Mouse (Mus musculus) embryonic fibroblast, embryonic 13.5 days (primary cell): ENCODE measurements at regions not wholly inside any gene's neighbourhood (a gene's known extent, or its start where the extent isn't known, plus 50 kb on each side); places are given as distances from the start of the nearest gene placed in this dataset.

ENCODE experiments used
- CTCF ChIP-seq: IDR thresholded peaks from 2 replicates; pipeline ENCODE4 v1.5.1; 2011; ENCODE audit warnings: mild to moderate bottlenecking, control low read depth, low read length, moderate library complexity, borderline replicate concordance; ENCODE audit not compliant: insufficient read depth
- POLR2A ChIP-seq: IDR thresholded peaks from 2 replicates; pipeline ENCODE4 v1.6.1; 2011; ENCODE audit warnings: low read depth, mild to moderate bottlenecking, control low read depth, low read length, moderate library complexity

GRCm38 (mm10) chr14:120855181-120855580, 55.8 kb upstream of the Ipo5 start:
- TF ChIP-seq CTCF = no peak
- no peak for TF ChIP-seq POLR2A
